Mouse (Mus musculus) cerebellum, adult 2 months (tissue): ENCODE results near the gene Hsd17b2. TPM values are rescaled to one million over a fixed set of nuclear protein-coding genes. Genes with fewer than 3 reads are reported as not detected.

Source experiments
- DNase-seq, 2 experiments: peaks; one replicate each; pipeline ENCODE4 v3.0.0; 2021
- H3K27ac ChIP-seq: fragments of 200-500 bp; 2 replicates; pipeline ENCODE4 v1.5.1; 2012; ENCODE audit warnings: low read length, control low read depth, inconsistent platforms; ENCODE audit not compliant: insufficient read depth
- H3K27me3 ChIP-seq: fragments of 200-500 bp; 2 replicates; pipeline ENCODE4 v1.6.1; 2012; ENCODE audit warnings: inconsistent platforms, mild to moderate bottlenecking, low read length, moderate library complexity; ENCODE audit not compliant: control insufficient read depth, insufficient read depth
- H3K4me1 ChIP-seq: fragments of 200-500 bp; 2 replicates; pipeline ENCODE4 v1.6.1; 2011; ENCODE audit warnings: low read length; ENCODE audit not compliant: control insufficient read depth, insufficient read depth
- H3K4me3 ChIP-seq: fragments of 200-500 bp; replicated peaks from 2 replicates; pipeline ENCODE3; 2011; ENCODE audit warnings: mild to moderate bottlenecking, low read depth, low read length, control low read depth; ENCODE audit not compliant: insufficient read depth
- CTCF ChIP-seq: fragments of 200-500 bp; IDR thresholded peaks from 2 replicates; pipeline ENCODE4 v1.5.1; 2011; ENCODE audit warnings: low read depth, mild to moderate bottlenecking, control low read depth, low read length, moderate library complexity, borderline replicate concordance; ENCODE audit not compliant: insufficient read depth
- POLR2A ChIP-seq: fragments of 200-500 bp; IDR thresholded peaks from 2 replicates; pipeline ENCODE4 v1.6.1; 2011; ENCODE audit warnings: low read length, control low read depth, borderline replicate concordance; ENCODE audit not compliant: insufficient read depth
- WGBS: fragments of 180-500 bp; shearing (Covaris S2); methylation state at CpG from one replicate; pipeline ENCODE4 v1.1.7; 2018; 5-methylcytosine and 5-hydroxymethylcytosine counted together
- polyA plus RNA-seq: library from polyadenylated mRNA; depleted of rRNA; stranded (reverse); fragments of >200 nt; gene quantifications from 2 replicates; pipeline ENCODE4 v1.2.3, GENCODE M21; 2012

Hsd17b2 gene
- polyA plus RNA-seq, 1 experiment: 2.0 TPM

GRCm38 (mm10) chr8:117675171-117675570 lies 26.5 kb upstream of the Hsd17b2 start:
- 81% methylated on average over 5 of the region's 5 CpGs for WGBS
- DNase-seq: no peak
- Histone ChIP-seq H3K4me1 (no peaks in the 10 kb centered on the region), H3K27ac (no peak overlapping the region), H3K4me3 (no peak overlapping the region), H3K27me3 (no peaks in the 10 kb centered on the region)
- no peak for TF ChIP-seq CTCF
- no peak for TF ChIP-seq POLR2A

GRCm38 (mm10) chr8:117676460-117676859 lies 25.2 kb upstream of the Hsd17b2 start:
- TF ChIP-seq POLR2A: no peak
- no peak for TF ChIP-seq CTCF
- WGBS: 84% methylated on average over 9 of the region's 9 CpGs
- H3K4me3 ChIP-seq: no peak overlapping the region
- no peak for DNase-seq
- no peaks in the 10 kb centered on the region for H3K27me3 ChIP-seq
- H3K4me1 ChIP-seq: no peaks in the 10 kb centered on the region
- H3K27ac ChIP-seq: no peak overlapping the region

- no peak overlapping the region for H3K4me3 ChIP-seq
- no peak overlapping the region for H3K27ac ChIP-seq
- TF ChIP-seq CTCF (no peak), POLR2A (no peak)
- WGBS: 89% methylated on average over 8 of the region's 8 CpGs
- no peak for DNase-seq
- H3K4me1 ChIP-seq: no peaks in the 10 kb centered on the region
- no peaks in the 10 kb centered on the region for H3K27me3 ChIP-seq
Observed at GRCm38 (mm10) chr8:117677011-117677410, 24.7 kb upstream of the Hsd17b2 start.

- Histone ChIP-seq H3K27ac (no peak overlapping the region), H3K4me3 (no peak overlapping the region), H3K27me3 (no peaks in the 10 kb centered on the region; the same call in 1 of the 2 replicates), H3K4me1 (no peaks in the 10 kb centered on the region)
- TF ChIP-seq POLR2A (no peak), CTCF (no peak)
- no peak for DNase-seq
- 78% methylated on average over 4 of the region's 4 CpGs for WGBS
Observed at GRCm38 (mm10) chr8:117678650-117679049, 23.1 kb upstream of the Hsd17b2 start.

GRCm38 (mm10) chr8:117683925-117684472 lies 17.7 kb upstream of the Hsd17b2 start:
- H3K4me1 ChIP-seq: no peaks in the 10 kb centered on the region
- H3K27ac ChIP-seq: no peak overlapping the region
- DNase-seq: no peak
- WGBS: 89% methylated on average over 10 of the region's 10 CpGs
- no peak overlapping the region for H3K4me3 ChIP-seq
- TF ChIP-seq CTCF (no peak), POLR2A (no peak)
- H3K27me3 ChIP-seq: no peaks in the 10 kb centered on the region; the same call in 1 of the 2 replicates

- DNase-seq: no peak
- TF ChIP-seq CTCF (no peak), POLR2A (no peak)
- Histone ChIP-seq H3K4me1 (no peaks in the 10 kb centered on the region), H3K4me3 (no peak overlapping the region), H3K27me3 (no peaks in the 10 kb centered on the region; the same call in 1 of the 2 replicates), H3K27ac (no peak overlapping the region)
- 58% methylated on average over 11 of the region's 11 CpGs for WGBS
Observed at GRCm38 (mm10) chr8:117684504-117684903, 17.2 kb upstream of the Hsd17b2 start.

- WGBS: 89% methylated on average over 7 of the region's 7 CpGs
- no peaks in the 10 kb centered on the region for H3K4me1 ChIP-seq
- H3K27me3 ChIP-seq: no peaks in the 10 kb centered on the region
- DNase-seq: no peak
- no peak for TF ChIP-seq CTCF
- no peak for TF ChIP-seq POLR2A
- H3K27ac ChIP-seq: no peak overlapping the region
- H3K4me3 ChIP-seq: no peak overlapping the region
Observed at GRCm38 (mm10) chr8:117687890-117688289, 13.8 kb upstream of the Hsd17b2 start.

- WGBS: 86% methylated on average over 4 of the region's 4 CpGs
- no peak overlapping the region for H3K4me3 ChIP-seq
- no peaks in the 10 kb centered on the region for H3K4me1 ChIP-seq
- no peak overlapping the region for H3K27ac ChIP-seq
- no peak for TF ChIP-seq POLR2A
- TF ChIP-seq CTCF: no peak
- no peak for DNase-seq
- no peaks in the 10 kb centered on the region for H3K27me3 ChIP-seq
Observed at GRCm38 (mm10) chr8:117692131-117692530, 9.6 kb upstream of the Hsd17b2 start.
